Mouse (Mus musculus) heart, embryonic 16.5 days (tissue): ENCODE results near the gene Slc1a5. TPM values are rescaled to one million over a fixed set of nuclear protein-coding genes. Genes with fewer than 3 reads are reported as not detected.

Experiments used
- ATAC-seq: fragments of 200-750 bp; cut with Nextera tagmentation; replicated peaks from 2 replicates; pipeline ENCODE4 v1.8.0; 2017; ENCODE audit warnings: moderate number of reproducible peaks; ENCODE audit not compliant: insufficient read depth, low FRiP score; ENCODE audit errors: extremely low read depth
- H3K27ac ChIP-seq: fragments of 300-500 bp; sonication (generic); 2 replicates; pipeline ENCODE4 v1.5.1; 2014; ENCODE audit warnings: mild to moderate bottlenecking, low read length, control low read depth, moderate library complexity
- H3K27me3 ChIP-seq: fragments of 300-500 bp; sonication (generic); 2 replicates; pipeline ENCODE4 v1.6.1; 2014; ENCODE audit warnings: low read length, mixed read lengths; ENCODE audit not compliant: control insufficient read depth, insufficient read depth
- H3K36me3 ChIP-seq: fragments of 300-500 bp; sonication (generic); 2 replicates; pipeline ENCODE4 v1.6.1; 2014; ENCODE audit not compliant: control insufficient read depth, insufficient read depth
- H3K4me1 ChIP-seq: fragments of 300-500 bp; sonication (generic); 2 replicates; pipeline ENCODE4 v1.6.1; 2014; ENCODE audit warnings: low read length, mixed read lengths; ENCODE audit not compliant: control insufficient read depth, insufficient read depth
- H3K4me2 ChIP-seq: fragments of 300-500 bp; sonication (generic); 2 replicates; pipeline ENCODE4 v1.6.1; 2014; ENCODE audit warnings: low read depth, mild to moderate bottlenecking, control low read depth, low read length
- H3K4me3 ChIP-seq: fragments of 300-500 bp; sonication (generic); 2 replicates; pipeline ENCODE4 v1.5.1; 2014; ENCODE audit warnings: mild to moderate bottlenecking, control low read depth, low read length
- H3K9ac ChIP-seq: fragments of 300-500 bp; sonication (generic); 2 replicates; pipeline ENCODE4 v1.6.1; 2014; ENCODE audit warnings: low read length, control low read depth
- H3K9me3 ChIP-seq: fragments of 300-500 bp; sonication (generic); replicated peaks from 2 replicates; pipeline ENCODE4 v1.6.1; 2016; ENCODE audit warnings: low read length; ENCODE audit not compliant: control insufficient read depth
- WGBS: fragments of 180-500 bp; shearing (Covaris S2); extraction: QIAGEN DNeasy Blood & Tissue Kit; methylation state at CpG from one replicate; pipeline ENCODE4 v1.1.7; 2014; 5-methylcytosine and 5-hydroxymethylcytosine counted together
- polyA plus RNA-seq: library from polyadenylated mRNA; unstranded; fragments of >200 nt; fragmentation: Nextera tagmentation; extraction: Ambion mirVana; gene quantifications from 2 replicates; pipeline ENCODE4 v1.2.1, GENCODE M21; 2015

The Slc1a5 gene
- polyA plus RNA-seq, 1 experiment from 2014 or later, result 45.4 TPM

GRCm38 (mm10) chr7:16775888-16776287 is 5.3 kb upstream of the Slc1a5 start:
- Histone ChIP-seq H3K4me3 (no peak overlapping the region), H3K4me2 (no peak overlapping the region), H3K9ac (no peak overlapping the region), H3K27ac (no peak overlapping the region), H3K27me3 (no peaks in the 10 kb centered on the region), H3K9me3 (peaks cover 4% of the 10 kb centered on the region), H3K4me1 (peaks cover 2% of the 10 kb centered on the region), H3K36me3 (no peaks in the 10 kb centered on the region)
- 53% methylated on average over 5 of the region's 5 CpGs for WGBS
- ATAC-seq, result no peak

DNA sequence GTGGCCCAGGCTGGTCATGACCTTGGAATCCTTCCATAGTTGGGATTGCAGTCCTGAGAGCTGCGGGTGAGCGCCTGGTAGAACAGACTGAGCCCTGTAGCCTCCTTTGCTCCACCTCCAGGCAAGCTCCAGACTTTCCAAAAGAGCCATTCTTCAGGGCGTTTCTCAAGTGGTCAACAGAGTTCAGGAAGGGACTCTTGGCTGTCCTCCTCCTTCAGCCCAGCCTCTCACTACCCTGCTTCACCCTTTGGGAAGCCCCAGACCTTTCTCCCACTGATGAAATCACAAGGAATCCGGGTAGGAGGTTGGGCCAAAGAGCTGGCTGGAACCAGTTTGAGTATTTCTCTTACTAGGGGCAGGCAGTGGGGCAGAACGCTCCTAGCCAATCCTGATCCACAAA is 1.1 kb upstream of the Slc1a5 start:
- Histone ChIP-seq H3K9ac (no peak overlapping the region), H3K4me2 (no peak overlapping the region), H3K9me3 (no peaks in the 10 kb centered on the region), H3K27me3 (no peaks in the 10 kb centered on the region), H3K36me3 (no peaks in the 10 kb centered on the region), H3K27ac (no peak overlapping the region), H3K4me1 (peaks cover 24% of the 10 kb centered on the region), H3K4me3 (no peak overlapping the region)
- no peak for ATAC-seq
- WGBS, result 48% methylated on average over 5 of the region's 5 CpGs

GRCm38 (mm10) chr7:16781555-16781815 is 345 bp downstream of the Slc1a5 start:
- no peaks in the 10 kb centered on the region for H3K9me3 ChIP-seq
- 1% methylated on average over 10 of the region's 10 CpGs for WGBS

GRCm38 (mm10) chr7:16781816-16782554 is 845 bp downstream of the Slc1a5 start:
- Histone ChIP-seq H3K27me3 (no peaks in the 10 kb centered on the region), H3K9ac (peak overlapping the region; percentile 86), H3K4me2 (peak overlapping the region; percentile 98), H3K36me3 (0 out of 2 replicates have a peak, but pooled peaks cover 3% of the 10 kb centered on the region), H3K4me3 (peak overlapping the region; percentile 88), H3K27ac (peak overlapping the region; percentile 59), H3K9me3 (no peaks in the 10 kb centered on the region), H3K4me1 (peaks cover 24% of the 10 kb centered on the region)
- peak; percentile 4; the same call in 1 of the 2 replicates for ATAC-seq
- WGBS, result under 1% methylated on average over 60 of the region's 60 CpGs

More at GRCm38 (mm10) chr7:16781555-16781815, 345 bp downstream of the Slc1a5 start:
- no peaks in the 10 kb centered on the region for H3K27me3 ChIP-seq
- no peaks in the 10 kb centered on the region for H3K36me3 ChIP-seq
- peak overlapping the region; percentile 86 for H3K9ac ChIP-seq
- H3K27ac ChIP-seq, result peak overlapping the region; percentile 59
- H3K4me3 ChIP-seq, result peak overlapping the region; percentile 88
- peak overlapping the region; percentile 98 for H3K4me2 ChIP-seq
- ATAC-seq, result peak; percentile 2; the same call in 1 of the 2 replicates
- H3K4me1 ChIP-seq, result peaks cover 24% of the 10 kb centered on the region

GRCm38 (mm10) chr7:16782555-16783125 is 1.5 kb downstream of the Slc1a5 start:
- H3K36me3 ChIP-seq, result 0 out of 2 replicates have a peak, but pooled peaks cover 3% of the 10 kb centered on the region
- no peak for ATAC-seq
- WGBS, result 8% methylated on average over 11 of the region's 11 CpGs
- peak overlapping the region; percentile 98 for H3K4me2 ChIP-seq
- H3K4me3 ChIP-seq, result peak overlapping the region; percentile 88
- peaks cover 24% of the 10 kb centered on the region for H3K4me1 ChIP-seq
- H3K9me3 ChIP-seq, result no peaks in the 10 kb centered on the region
- H3K27me3 ChIP-seq, result no peaks in the 10 kb centered on the region
- H3K9ac ChIP-seq, result peak overlapping the region; percentile 86
- peak overlapping the region; percentile 62 for H3K27ac ChIP-seq

DNA sequence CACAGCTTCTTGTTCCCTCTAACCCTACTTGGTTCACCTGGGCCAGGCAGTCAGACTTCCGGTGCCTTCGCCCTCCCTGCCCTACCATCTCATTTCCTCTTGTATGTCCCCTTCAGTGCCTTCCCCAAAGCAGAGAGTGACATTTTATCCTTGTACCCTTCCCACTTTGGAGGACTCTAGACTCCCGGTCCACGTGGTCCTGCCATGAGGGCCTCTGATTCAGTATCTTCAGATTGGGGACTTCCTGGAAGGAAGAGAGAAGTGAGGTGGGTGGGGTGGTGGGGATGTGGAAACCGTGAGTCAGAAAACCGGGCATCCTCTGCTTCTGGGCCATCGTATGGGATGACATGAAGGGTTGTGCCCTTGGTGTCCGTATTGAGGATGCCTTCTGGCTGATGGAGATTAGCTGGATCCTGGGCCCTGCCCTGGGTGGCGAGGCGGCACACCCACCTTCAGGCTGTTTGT is 2.1 kb downstream of the Slc1a5 start:
- ATAC-seq, result no peak
- 32% methylated on average over 10 of the region's 10 CpGs for WGBS

DNA sequence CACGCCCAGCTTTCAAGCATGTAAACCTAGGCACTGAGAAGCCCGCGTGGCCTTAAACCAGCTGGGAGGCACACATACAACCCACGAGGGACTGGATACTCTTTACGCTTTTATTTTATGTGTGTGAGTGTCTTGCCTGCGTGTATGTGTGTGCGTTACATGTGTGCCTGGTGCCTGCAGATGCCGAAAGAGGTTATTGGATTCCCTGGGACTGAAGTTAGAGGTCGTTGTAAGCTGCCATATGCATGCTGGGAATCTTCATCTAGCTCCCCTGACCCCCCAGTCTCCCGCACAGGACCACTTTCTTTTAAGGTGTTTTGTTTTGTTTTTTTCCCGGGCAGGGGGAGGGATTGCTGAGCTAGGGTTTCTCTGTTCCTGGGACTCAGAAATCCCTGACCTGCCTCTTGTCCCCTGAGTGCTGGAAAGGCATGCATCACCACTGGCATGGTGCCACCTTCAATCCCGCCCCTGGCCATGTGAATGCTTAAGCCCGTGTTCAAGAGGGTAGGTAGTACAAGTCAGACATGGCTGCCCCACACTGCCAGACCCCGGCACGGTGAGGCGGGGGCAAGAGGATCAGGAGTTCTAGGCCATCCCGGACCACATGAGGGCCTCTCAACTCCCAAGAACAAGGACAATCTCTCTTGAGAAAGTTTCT is 2.7 kb downstream of the Slc1a5 start:
- peaks cover 24% of the 10 kb centered on the region for H3K4me1 ChIP-seq
- peak; percentile 54; the same call in 1 of the 2 replicates for ATAC-seq
- no peaks in the 10 kb centered on the region for H3K9me3 ChIP-seq
- peak overlapping the region; percentile 98 for H3K4me2 ChIP-seq
- H3K4me3 ChIP-seq, result peak overlapping the region; percentile 88
- no peaks in the 10 kb centered on the region for H3K27me3 ChIP-seq
- H3K36me3 ChIP-seq, result 0 out of 2 replicates have a peak, but pooled peaks cover 3% of the 10 kb centered on the region
- peak overlapping the region; percentile 86 for H3K9ac ChIP-seq
- 38% methylated on average over 17 of the region's 17 CpGs for WGBS
- H3K27ac ChIP-seq, result peak overlapping the region; percentile 62

More for the DNA sequence above, 2.1 kb downstream of the Slc1a5 start:
- Histone ChIP-seq H3K9me3 (no peaks in the 10 kb centered on the region), H3K9ac (peak overlapping the region; percentile 86), H3K27me3 (no peaks in the 10 kb centered on the region), H3K4me2 (peak overlapping the region; percentile 98), H3K4me1 (peaks cover 24% of the 10 kb centered on the region), H3K4me3 (peak overlapping the region; percentile 88), H3K36me3 (0 out of 2 replicates have a peak, but pooled peaks cover 3% of the 10 kb centered on the region), H3K27ac (peak overlapping the region; percentile 62)

DNA sequence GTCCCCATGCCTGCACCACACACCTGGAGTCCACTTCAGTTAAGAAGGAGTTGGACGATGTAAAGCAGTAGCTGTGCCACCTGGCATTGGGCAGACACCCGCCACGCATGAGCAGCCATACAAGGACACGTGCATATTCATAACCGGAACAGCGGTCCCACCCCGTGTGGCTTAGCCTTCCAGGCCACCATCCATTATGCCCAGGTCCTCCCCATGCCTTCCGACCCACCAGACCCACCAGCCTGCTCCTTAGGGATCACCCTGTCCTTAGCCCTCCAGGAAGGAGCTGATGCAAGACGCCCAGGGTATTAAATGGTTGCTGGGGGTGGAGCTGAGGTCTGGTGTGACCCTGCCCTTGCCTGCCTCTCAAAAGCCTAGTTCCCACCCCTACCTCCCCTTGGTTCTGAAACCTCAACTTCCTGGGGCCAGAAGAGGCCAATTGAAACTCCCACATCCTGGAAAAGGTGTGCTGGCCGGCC is 3.4 kb downstream of the Slc1a5 start:
- Histone ChIP-seq H3K27me3 (no peaks in the 10 kb centered on the region), H3K9me3 (no peaks in the 10 kb centered on the region), H3K4me1 (peaks cover 24% of the 10 kb centered on the region), H3K36me3 (0 out of 2 replicates have a peak, but pooled peaks cover 3% of the 10 kb centered on the region), H3K4me2 (peak overlapping the region; percentile 98), H3K27ac (peak overlapping the region; percentile 62), H3K4me3 (peak overlapping the region; percentile 88), H3K9ac (peak overlapping the region; percentile 86)
- WGBS, result 71% methylated on average over 10 of the region's 10 CpGs
- ATAC-seq, result no peak
